Mouse (Mus musculus) left cerebral cortex, postnatal 25 days (tissue): Measurements from ENCODE around the gene Ctnna3. TPM values are rescaled to one million over a fixed set of nuclear protein-coding genes. Genes with fewer than 3 reads are reported as not detected.
A peak's percentile ranks its signal among the peaks of the same experiment; 100 is the strongest.

Source experiments
- DNase-seq, 2 experiments: peaks; one replicate each; pipeline ENCODE4 v3.0.0; 2022; ENCODE audit warnings: low spot score in 2 of 2, mixed read lengths in 1 of 2
- intact Hi-C: fragments of 180-260 bp; cut with DNase I; formaldehyde crosslinking; loops from one replicate; pipeline ENCODE4 v1.15.1; 2025
- total RNA-seq, 2 experiments: library from RNA; stranded (reverse); gene quantifications; 2 replicates each; pipeline ENCODE4 v1.2.3; 2021

Ctnna3 gene
- total RNA-seq, 2 experiments from 2014 or later: 2.1 to 2.2 TPM

DNA sequence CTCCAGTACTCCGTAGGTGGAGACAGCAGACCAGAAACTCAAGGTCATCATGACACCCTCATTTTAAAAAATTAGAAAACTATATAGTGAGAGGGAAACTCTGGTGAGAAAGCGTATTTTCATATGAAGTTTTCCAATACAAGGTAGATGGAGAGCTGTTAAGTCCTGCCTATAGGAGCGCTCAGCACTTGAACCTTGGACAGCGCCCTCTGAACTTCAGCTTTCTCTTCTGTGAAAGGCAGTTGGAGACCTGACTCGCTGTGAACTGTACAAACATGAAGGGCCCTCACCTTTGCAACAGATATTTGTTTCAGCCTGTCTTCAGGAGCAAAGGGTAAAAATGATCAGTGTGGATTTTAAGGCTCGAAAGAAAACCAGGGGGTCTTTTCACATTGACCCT is 571.6 kb downstream of the Ctnna3 start:
- DNase-seq: no peak
- intact Hi-C loops: no loop called here

DNA sequence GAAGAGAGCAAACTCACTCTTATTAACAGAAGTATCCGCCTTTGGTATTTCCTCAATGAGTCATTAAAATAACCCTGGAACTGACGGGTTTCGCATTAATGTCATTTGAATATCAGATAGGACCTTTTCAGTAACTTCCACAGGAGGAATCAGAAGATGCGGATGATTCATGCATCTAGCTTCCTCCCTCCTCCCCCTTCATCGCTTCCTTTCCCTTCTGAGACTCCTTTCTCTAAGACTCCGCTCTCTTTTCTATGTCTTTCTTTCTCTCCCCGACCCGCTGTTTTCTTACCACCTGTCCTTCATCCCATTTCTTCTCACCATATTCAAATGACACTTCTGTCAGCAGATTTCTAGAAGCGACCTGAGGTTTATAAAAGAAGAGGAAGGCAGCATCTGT is 572.1 kb downstream of the Ctnna3 start:
- peak in 1 of 2 experiments; percentile 56 for DNase-seq
- intact Hi-C loops: no loop called here

DNA sequence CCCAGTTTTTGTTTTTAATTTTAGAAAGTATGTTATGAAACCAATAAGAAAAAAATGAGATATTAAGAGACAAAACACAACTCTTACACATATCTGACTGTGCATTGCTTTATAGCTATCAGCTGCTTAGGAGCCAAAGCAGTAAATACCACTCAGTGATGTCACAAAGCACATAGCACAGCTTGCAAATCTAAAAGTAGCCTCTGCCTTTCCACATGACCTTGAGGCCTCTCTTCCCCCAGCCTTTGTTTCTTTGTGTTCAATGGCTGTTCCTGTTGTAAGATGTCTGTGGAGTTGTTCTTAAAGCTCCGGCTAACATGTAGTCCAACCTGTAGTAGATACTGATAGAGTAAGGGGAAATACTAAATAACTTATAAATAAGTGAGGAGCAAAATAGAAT is 590.4 kb downstream of the Ctnna3 start:
- intact Hi-C loops: no loop called here
- DNase-seq: no peak

DNA sequence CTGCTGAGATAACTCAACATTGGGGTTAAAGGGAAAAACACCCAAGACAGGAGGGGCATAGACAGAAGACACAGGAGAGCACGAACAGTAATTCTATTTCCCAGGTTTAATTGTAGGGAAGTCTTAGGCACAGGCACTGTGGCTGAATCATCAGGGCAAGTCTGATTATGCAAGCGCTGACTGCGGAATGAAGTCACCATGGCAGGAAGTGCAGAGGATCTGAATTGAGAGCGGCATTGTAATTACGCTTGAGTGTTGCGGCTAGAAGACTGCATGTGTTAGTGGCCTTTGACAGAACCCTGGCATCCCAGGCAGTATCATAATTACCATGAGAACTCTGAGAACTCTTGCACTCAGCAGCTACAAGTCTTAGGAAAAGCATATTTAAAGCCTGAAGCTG is 593.4 kb downstream of the Ctnna3 start:
- peak in 1 of 2 experiments; percentile 71 for DNase-seq
- intact Hi-C loops: no loop called here

DNA sequence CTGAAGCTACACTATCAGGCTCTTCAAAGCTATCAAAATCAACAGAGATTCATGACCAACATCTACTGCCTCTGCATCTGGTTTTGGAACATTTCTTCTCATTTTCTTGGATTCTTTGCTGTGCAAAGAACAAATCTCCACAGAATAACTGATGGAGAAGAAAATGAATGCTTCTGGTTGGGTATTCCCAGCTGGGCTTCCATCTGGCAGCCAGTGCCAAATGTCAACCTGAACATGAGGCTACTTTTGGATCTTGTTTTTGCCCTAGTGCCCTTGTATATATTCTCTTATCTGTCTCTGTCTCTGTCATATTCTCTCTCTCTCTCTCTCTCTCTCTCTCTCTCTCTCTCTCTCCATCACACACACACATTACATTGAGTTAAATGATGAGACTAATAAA is 601.0 kb downstream of the Ctnna3 start:
- DNase-seq: no peak
- intact Hi-C loops: no loop called here

DNA sequence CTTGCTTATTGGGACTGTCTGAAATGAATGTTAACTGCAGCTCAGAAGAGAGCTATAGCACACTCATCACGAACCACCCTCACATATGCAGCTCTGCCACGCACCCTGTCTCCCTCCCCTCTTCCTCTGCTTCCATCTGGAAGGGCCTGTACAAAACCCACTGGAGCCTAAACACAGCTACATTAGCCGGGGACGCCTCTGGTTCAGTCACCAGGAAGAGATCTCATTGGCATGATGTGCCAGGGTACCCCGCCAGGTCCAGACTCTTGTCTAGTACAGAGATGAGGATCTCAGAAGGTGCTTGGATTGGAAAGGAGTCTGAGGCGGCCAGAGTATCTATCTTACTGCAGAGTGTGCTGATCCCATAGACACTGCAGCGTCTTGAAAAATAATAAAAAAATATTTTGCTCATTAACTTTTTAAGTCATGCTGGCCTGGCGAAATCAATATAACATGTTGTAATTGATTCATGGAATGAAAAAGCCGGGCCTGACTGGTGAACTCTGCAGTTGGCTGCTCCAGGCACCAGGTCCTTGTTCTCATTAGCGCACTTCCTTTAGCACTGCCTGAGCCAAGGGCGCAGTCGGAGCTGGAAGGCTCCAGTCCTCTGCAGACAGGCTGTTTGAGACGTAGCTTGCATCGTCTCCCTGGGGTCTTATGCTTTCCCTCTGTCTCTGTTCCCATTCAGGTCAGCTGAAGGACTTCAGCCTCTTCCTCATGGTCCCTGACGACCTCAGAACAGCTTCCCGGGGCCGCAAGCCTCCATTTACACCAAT is 610.0 kb downstream of the Ctnna3 start:
- intact Hi-C loops: loop anchor here (10.0 kb wide), 1 partner anchor 455 kb away; no protein-coding TSS in a partner anchor
- DNase-seq: peak in 1 of 2 experiments; percentile 80

DNA sequence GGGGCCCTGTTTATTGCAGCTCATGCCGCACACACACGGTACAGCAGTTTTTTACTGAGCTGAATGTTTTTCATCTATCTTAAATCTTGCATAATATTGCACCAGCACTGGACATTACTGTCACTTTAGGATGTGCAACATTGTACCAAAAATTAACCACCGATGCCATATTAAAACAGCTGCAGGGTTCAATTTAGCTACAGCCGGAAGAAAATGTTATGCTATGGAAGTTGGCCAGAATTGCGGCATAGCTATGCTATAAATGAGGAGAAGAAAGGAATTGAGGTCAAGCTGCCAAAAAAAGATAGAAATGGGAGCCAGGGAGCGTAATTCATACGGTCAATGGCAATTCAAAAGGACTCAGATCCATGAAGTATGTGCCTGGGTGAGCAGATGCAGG is 611.3 kb downstream of the Ctnna3 start:
- DNase-seq: peak in 1 of 2 experiments; percentile 44
- intact Hi-C loops: loop anchor here (10.0 kb wide), 1 partner anchor 456 kb away; no protein-coding TSS in a partner anchor

DNA sequence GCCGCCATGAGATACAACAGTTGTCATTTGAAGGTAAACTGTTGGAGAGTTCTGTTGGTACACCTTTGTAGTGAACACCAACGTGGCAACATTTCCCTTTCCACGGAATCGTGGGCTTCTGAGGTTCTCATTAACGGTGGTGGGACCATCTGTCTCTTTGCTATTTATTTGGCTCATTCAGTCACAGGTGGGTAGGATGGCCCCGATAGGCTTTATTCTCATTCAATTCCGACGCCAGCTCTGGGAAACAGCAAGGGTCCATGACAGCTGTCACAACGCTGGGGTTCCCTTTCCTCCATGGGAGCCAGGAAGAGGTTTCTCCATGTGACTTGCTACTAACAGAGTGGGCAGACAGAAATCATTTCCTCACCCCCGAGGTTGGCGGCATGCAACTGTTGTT is 612.0 kb downstream of the Ctnna3 start:
- intact Hi-C loops: loop anchor here (10.0 kb wide), 1 partner anchor 457 kb away; no protein-coding TSS in a partner anchor
- no peak for DNase-seq

DNA sequence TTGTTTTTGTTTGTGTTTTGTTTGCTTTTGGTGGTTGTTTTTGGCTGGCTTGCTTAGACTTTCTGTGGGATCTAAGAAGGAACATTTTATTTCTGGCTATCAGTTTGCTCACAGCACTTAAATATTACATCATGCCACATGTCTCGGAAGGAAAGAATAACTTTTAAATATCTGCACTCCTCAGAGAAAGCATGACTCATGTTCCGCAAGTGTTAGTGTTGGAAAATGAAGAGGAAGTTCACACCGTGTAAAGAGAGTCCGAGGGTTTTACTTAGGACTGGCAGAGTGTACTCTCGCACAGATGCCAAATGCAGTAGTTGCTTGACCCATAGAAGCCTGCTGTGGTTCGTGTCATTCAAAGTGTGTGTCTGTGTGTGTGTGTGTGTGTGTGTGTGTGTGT is 619.3 kb downstream of the Ctnna3 start:
- peak in 1 of 2 experiments; percentile 83 for DNase-seq
- intact Hi-C loops: loop anchor here (10.0 kb wide), 1 partner anchor 464 kb away; no protein-coding TSS in a partner anchor

DNA sequence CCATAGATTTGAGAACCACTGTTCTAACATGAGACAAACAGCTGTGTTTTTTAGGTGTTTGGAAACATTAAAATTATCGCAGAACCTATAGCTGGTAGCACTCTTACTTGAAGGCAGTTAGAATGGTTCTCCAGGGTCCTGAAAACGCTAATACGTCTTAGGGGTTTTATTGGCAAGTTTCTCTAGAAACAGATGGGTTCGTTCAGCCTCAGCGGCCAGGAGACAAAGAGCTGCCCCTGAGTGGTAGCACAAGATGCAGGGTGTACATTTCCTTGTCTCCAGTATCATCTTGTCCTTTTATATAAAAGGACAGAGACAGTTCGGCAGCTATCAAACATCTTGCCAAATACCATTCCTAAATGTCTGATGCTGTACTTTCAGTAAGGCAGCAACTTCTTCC is 620.0 kb downstream of the Ctnna3 start:
- intact Hi-C loops: loop anchor here (10.0 kb wide), 1 partner anchor 465 kb away; no protein-coding TSS in a partner anchor

DNA sequence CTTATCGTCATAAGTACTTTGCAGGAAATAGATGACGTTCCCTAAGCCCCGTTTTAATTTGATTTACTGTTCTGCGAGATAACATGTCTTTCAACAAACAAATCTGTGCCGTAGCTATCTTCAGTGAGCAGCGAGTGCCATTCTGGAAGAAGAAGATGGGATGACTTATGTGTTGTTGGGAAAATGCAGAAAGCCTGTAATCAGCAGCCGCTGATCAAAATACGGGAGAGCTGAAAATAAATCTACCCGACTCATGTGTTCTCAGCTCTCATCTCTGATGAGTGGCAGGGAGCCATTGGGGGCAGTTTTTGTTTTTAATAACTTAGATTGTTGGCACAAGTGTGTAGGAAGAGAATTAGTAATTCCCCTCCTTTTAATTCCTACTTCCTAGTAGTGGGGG is 633.8 kb downstream of the Ctnna3 start:
- intact Hi-C loops: no loop called here
- DNase-seq: no peak

More for the DNA sequence above, 620.0 kb downstream of the Ctnna3 start:
- no peak for DNase-seq

DNA sequence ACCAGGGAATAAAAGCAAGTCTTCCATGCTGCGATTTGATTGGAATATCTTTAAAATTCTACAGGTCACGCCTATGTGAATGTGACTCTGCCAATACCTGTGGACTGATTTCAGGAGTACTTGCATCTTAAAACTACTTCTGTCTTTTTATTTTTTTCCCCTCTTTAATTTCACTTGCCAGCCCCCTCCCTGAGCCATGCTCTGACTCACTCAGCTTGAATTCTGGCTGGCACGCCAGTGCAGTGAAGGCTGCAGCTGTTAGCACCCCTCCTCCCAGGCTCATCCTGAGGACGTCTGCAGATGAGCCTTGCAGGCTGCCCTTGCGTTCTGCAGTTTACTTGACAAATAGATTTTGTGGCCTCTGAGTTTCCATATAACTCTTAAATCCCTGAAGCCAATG is 646.0 kb downstream of the Ctnna3 start:
- intact Hi-C loops: no loop called here
- DNase-seq: peak; percentile 70 to 91

DNA sequence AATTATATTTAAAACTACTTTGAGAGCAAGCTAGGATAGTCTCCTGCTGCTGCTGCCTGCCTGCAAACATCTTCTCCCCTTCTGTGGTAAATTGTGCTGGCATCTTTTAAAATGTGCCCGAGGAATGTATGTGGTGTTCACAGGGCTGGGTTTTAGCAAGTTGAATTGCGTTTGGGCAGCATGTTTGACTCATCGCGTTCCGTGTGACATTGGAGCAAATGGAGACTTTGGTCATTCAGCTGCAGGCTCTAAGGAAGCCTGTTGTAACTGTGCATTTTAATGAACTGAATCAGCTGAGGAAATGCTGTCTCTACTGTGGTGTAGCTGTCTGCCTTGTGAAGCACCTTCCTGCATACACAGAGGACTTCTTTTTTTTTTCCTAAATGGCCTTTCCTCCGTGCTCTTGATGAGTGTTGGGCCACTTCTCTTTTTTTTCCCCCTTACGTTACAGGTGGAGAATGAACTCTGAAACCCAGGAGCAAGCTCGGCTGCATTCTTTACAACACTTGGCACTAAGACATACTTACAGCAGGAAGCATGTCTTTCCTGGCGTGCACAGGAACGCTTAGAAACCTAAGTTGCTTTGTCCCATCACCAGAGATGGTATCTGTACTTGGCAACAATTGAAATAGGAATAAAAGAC is 646.6 kb downstream of the Ctnna3 start:
- intact Hi-C loops: no loop called here
- DNase-seq: peak in 1 of 2 experiments; percentile 47

DNA sequence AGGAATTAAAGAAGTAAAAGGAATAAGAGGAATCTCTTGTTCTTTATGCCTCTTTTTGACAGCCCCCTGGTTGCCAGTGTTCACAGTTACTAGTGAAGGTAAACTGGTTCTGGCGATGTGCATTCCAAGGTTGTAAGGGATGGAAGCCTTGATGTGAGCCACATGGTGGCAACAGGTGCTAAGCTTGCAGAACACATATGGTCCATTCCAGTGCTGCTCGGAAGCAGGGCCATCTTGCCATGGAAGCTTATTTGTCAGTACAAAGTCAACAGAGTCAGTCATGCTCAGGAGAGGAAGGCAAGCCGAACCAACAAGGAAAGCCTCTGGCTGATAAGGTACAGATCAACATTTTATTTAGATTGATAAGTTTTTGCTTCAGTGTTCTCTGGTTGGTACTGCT is 652.4 kb downstream of the Ctnna3 start:
- DNase-seq: no peak
- intact Hi-C loops: loop anchor here (10.0 kb wide), 4 partner anchors 192 to 1142 kb away; partner anchors contain the start of gene Gm7075

DNA sequence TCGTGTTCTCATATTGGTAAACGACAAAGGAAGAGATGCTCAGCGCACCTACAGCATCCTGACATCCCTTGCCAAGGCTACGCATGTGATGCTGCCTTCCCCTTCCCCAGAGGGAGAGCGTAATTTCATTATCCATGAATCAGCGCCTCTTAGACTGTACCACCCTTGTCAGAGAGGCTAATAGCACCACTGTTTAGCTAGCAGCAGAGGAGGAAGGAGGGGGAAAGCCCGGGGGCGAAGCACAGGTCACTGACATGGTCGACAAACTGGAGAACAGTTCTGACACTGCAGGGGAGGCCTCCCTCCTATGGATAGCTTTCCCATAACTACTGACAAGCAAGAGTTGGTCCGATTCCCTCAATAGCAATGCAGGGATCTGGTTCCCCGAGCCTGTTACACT is 653.9 kb downstream of the Ctnna3 start:
- DNase-seq: peak; percentile 14 to 40

DNA sequence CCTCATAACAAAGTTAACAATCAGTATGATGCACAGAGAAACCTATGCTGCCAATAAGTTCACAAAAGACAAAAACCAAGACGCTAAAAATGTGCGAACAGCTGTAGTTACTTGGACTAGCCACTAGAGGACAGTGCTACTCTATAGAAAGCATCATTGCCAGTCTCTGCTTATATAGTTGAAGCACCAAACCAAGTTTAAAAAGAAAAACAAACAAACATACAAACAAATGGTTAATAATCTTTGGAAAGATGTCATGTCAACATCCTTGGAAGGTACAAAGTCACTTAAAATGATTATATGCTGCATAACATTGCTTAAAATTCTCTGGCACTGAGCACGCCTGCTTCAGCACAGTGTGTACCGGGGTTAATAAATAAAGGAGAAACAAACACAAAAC is 654.6 kb downstream of the Ctnna3 start:
- peak; percentile 55 to 60 for DNase-seq
- intact Hi-C loops: loop anchor here (2.0 to 10.0 kb wide), 5 partner anchors 190 to 1140 kb away; partner anchors contain the start of gene Gm7075

More for the DNA sequence above, 653.9 kb downstream of the Ctnna3 start:
- intact Hi-C loops: loop anchor here (2.0 to 10.0 kb wide), 5 partner anchors 191 to 1141 kb away; partner anchors contain the start of gene Gm7075

DNA sequence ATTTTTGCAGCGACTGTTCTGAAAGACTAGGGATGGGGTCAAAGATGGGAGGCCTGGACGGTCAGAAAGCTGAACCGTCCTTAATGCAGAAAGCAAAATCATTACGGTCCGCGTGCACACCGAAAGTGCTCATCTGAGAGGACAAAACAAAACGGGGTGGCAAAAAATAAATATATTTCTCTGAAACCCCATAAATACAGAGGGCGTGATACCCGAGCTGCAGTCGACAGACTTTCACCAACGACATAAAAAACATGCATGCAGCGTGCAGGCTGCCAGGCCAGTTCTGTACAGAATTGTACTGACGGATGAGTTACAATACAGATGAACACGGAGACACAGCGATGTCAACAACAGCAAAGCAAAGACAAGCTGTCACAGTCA is 656.3 kb downstream of the Ctnna3 start:
- intact Hi-C loops: loop anchor here (5.0 to 10.0 kb wide), 7 partner anchors 131 to 1681 kb away; partner anchors contain the start of gene Gm7075

DNA sequence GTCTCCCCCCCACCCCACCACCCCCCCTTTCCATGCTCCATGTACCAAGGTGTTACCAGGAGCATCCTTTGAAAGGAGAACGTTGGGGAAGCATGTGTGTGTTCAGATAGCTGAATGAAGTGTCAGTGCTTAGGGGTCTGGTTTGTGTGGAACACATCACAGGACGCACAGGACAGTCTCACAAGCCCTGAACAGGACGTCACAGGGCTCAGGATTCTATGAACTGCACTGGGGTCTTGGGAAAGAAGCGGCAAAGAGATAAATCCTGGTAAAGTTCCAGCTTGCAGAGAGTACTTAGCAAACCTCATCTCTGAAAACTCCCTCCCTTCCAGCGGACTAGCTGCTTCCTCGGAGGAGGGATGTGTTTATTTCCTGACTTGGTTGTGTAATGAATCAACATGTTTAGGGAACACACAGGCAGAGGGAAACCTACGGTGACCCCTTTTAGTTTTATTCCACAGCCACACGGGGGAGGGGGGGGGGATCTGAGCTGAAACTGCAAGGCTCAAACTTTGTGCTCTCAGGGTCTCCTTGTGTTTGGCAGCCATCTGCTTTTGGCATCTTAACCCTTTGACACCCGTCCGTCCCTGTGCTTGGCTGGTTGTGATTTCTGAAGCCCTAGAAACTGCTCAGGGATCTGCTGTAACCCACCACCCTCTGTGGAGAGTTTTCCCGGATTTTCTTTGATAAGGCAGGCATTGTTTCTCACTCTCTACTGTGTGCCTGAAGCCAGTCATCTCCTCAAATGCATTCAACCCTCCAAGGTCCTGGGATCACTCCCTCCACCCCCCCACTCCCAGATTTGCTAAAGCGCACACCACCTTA is 656.9 kb downstream of the Ctnna3 start:
- peak; percentile 27 to 36 for DNase-seq
- intact Hi-C loops: loop anchor here (5.0 to 10.0 kb wide), 7 partner anchors 131 to 1681 kb away; partner anchors contain the start of gene Gm7075

More for the DNA sequence above, 656.3 kb downstream of the Ctnna3 start:
- DNase-seq: peak in 1 of 2 experiments; percentile 25

DNA sequence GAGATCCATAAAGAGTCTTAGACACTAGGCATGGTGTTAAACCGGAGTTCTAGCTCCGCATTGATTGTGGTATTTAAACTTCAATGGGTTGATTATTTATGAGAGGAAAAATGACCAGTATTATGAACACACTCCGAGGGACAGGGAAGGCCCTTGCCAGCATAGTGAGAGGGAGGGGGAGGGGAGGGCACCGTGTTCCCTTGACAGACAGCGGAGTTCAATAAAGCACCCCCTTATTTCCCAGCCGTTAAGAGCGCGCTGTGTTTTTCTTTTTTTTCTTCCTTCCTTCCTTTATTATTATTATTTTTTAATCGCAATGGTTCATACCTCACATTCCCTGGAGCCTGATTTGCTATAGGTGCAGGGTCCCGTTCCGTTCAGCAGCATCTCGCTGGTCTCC is 657.6 kb downstream of the Ctnna3 start:
- intact Hi-C loops: loop anchor here (5.0 to 10.0 kb wide), 7 partner anchors 130 to 1680 kb away; partner anchors contain the start of gene Gm7075
- no peak for DNase-seq
